Mouse (Mus musculus) liver, adult 2 months (tissue): Measurements from ENCODE around the gene Mycl. TPM values are rescaled to one million over a fixed set of nuclear protein-coding genes. Genes with fewer than 3 reads are reported as not detected.
"Not testable (repeated sequence)": the region's sequence is repeated elsewhere in the genome, so short reads cannot be mapped to it uniquely, and the experiment has no call there.

Source experiments
- DNase-seq: peaks from one replicate; pipeline ENCODE4 v3.0.0-alpha.2; 2011; ENCODE audit warnings: low read depth, low spot score; ENCODE audit errors: extremely low read depth
- H3K27ac ChIP-seq: fragments of 200-500 bp; replicated peaks from 2 replicates; pipeline ENCODE4 v1.5.1; 2012; ENCODE audit warnings: low read depth, mild to moderate bottlenecking, control low read depth, inconsistent platforms, low read length; ENCODE audit not compliant: insufficient read depth
- H3K27me3 ChIP-seq: fragments of 200-500 bp; 2 replicates; pipeline ENCODE4 v1.6.1; 2012; ENCODE audit warnings: mild to moderate bottlenecking, moderate library complexity, low read length, inconsistent platforms; ENCODE audit not compliant: control insufficient read depth, insufficient read depth
- H3K36me3 ChIP-seq: fragments of 200-500 bp; 2 replicates; pipeline ENCODE4 v1.6.1; 2012; ENCODE audit warnings: low read length, inconsistent platforms; ENCODE audit not compliant: control insufficient read depth, insufficient read depth
- H3K4me1 ChIP-seq: fragments of 200-500 bp; 2 replicates; pipeline ENCODE4 v1.6.1; 2011; ENCODE audit warnings: low read length; ENCODE audit not compliant: control insufficient read depth, insufficient read depth
- H3K4me3 ChIP-seq: fragments of 200-500 bp; 2 replicates; pipeline ENCODE4 v1.5.1; 2011; ENCODE audit warnings: low read depth, mild to moderate bottlenecking, control low read depth, low read length, moderate library complexity; ENCODE audit not compliant: insufficient read depth
- H3K79me2 ChIP-seq: fragments of 200-500 bp; 2 replicates; pipeline ENCODE4 v1.6.1; 2012; ENCODE audit warnings: inconsistent platforms, mild to moderate bottlenecking, low read length, moderate library complexity; ENCODE audit not compliant: control insufficient read depth, insufficient read depth
- H3K9ac ChIP-seq: fragments of 200-500 bp; 2 replicates; pipeline ENCODE4 v1.6.1; 2012; ENCODE audit warnings: low read depth, mild to moderate bottlenecking, control low read depth, inconsistent platforms, low read length
- CTCF ChIP-seq: fragments of 200-500 bp; IDR thresholded peaks from 2 replicates; pipeline ENCODE4 v1.5.1; 2011; ENCODE audit warnings: low read depth, low read length, control low read depth
- POLR2A ChIP-seq: fragments of 200-500 bp; IDR thresholded peaks from 2 replicates; pipeline ENCODE4 v1.6.1; 2011; ENCODE audit warnings: low read length, control low read depth; ENCODE audit not compliant: insufficient read depth; ENCODE audit errors: extremely low read depth
- WGBS: fragments of 180-500 bp; shearing (Covaris S2); methylation state at CpG from one replicate; pipeline ENCODE4 v1.1.7; 2018; 5-methylcytosine and 5-hydroxymethylcytosine counted together
- polyA plus RNA-seq: library from polyadenylated mRNA; depleted of rRNA; stranded (reverse); fragments of >200 nt; gene quantifications from 2 replicates; pipeline ENCODE4 v1.2.3, GENCODE M21; 2012
- total RNA-seq: library from RNA; depleted of rRNA; stranded (reverse); fragments of >200 nt; gene quantifications from 2 replicates; pipeline ENCODE4 v1.2.3, GENCODE M21; 2014

Gene Mycl
- total and polyA plus RNA-seq, 2 experiments = 3.3 to 7.0 TPM

GRCm38 (mm10) chr4:122999263-122999691 lies 3.8 kb downstream of the Mycl start:
- peak overlapping the region; percentile 45; the same call in 1 of the 2 replicates for H3K4me3 ChIP-seq
- H3K79me2 ChIP-seq = 0 out of 2 replicates have a peak, but pooled peaks cover 2% of the 10 kb centered on the region
- peaks cover 18% of the 10 kb centered on the region for H3K4me1 ChIP-seq
- no peaks in the 10 kb centered on the region for H3K27me3 ChIP-seq
- H3K9ac ChIP-seq = no peak overlapping the region; the same call in 1 of the 2 replicates
- WGBS = 46% methylated on average over 4 of the region's 4 CpGs
- no peak for TF ChIP-seq POLR2A
- no peak for TF ChIP-seq CTCF
- no peaks in the 10 kb centered on the region for H3K36me3 ChIP-seq
- no peak for DNase-seq
- peak overlapping the region; percentile 90 for H3K27ac ChIP-seq

- Histone ChIP-seq H3K4me3 (no peak overlapping the region), H3K9ac (no peak overlapping the region), H3K27me3 (no peaks in the 10 kb centered on the region), H3K79me2 (0 out of 2 replicates have a peak, but pooled peaks cover 2% of the 10 kb centered on the region), H3K27ac (no peak overlapping the region), H3K36me3 (no peaks in the 10 kb centered on the region), H3K4me1 (peaks cover 18% of the 10 kb centered on the region)
- WGBS = 90% methylated on average over 14 of the region's 14 CpGs
- TF ChIP-seq POLR2A (no peak), CTCF (no peak)
- DNase-seq = no peak
Measured at GRCm38 (mm10) chr4:123000130-123000529, 4.7 kb downstream of the Mycl start.

GRCm38 (mm10) chr4:123000617-123001342 lies 5.3 kb downstream of the Mycl start:
- Histone ChIP-seq H3K4me3 (no peak overlapping the region), H3K36me3 (no peaks in the 10 kb centered on the region), H3K27ac (no peak overlapping the region), H3K4me1 (peaks cover 22% of the 10 kb centered on the region), H3K27me3 (no peaks in the 10 kb centered on the region), H3K79me2 (0 out of 2 replicates have a peak, but pooled peaks cover 2% of the 10 kb centered on the region), H3K9ac (no peak overlapping the region)
- TF ChIP-seq CTCF (no peak), POLR2A (no peak)
- DNase-seq = no peak
- WGBS = 86% methylated on average over 17 of the region's 17 CpGs

GRCm38 (mm10) chr4:123005054-123005966 lies 9.9 kb downstream of the Mycl start:
- WGBS = 36% methylated on average over 15 of the region's 15 CpGs
- Histone ChIP-seq H3K79me2 (no peaks in the 10 kb centered on the region), H3K36me3 (no peaks in the 10 kb centered on the region), H3K27ac (no peak overlapping the region), H3K4me3 (no peak overlapping the region), H3K27me3 (no peaks in the 10 kb centered on the region), H3K9ac (no peak overlapping the region), H3K4me1 (peaks cover 11% of the 10 kb centered on the region; the same call in 1 of the 2 replicates)
- DNase-seq = no peak
- TF ChIP-seq CTCF (no peak), POLR2A (no peak)

GRCm38 (mm10) chr4:123012501-123012900 lies 17.0 kb downstream of the Mycl start:
- H3K79me2 ChIP-seq, H3K36me3 ChIP-seq, H3K27ac ChIP-seq, H3K4me3 ChIP-seq, H3K9ac ChIP-seq, DNase-seq, H3K27me3 ChIP-seq, H3K4me1 ChIP-seq: not testable (repeated sequence)
- 93% methylated on average over 4 of the region's 4 CpGs for WGBS
